Mouse (Mus musculus) intestine, embryonic 14.5 days (tissue): ENCODE measurements around the gene Ggcx. TPM values are rescaled to one million over a fixed set of nuclear protein-coding genes. Genes with fewer than 3 reads are reported as not detected.
A peak's percentile ranks its signal among the peaks of the same experiment; 100 is the strongest.

Source experiments
- ATAC-seq: fragments of 200-750 bp; cut with Nextera tagmentation; replicated peaks from 2 replicates; pipeline ENCODE4 v1.8.0; 2017; ENCODE audit warnings: low read depth, moderate number of reproducible peaks, moderate TSS enrichment, moderate library complexity; ENCODE audit not compliant: low FRiP score, low TSS enrichment
- DNase-seq: peaks from one replicate; pipeline ENCODE4 v3.0.0-alpha.2; 2018; ENCODE audit warnings: low spot score
- H3K27ac ChIP-seq: fragments of 300-500 bp; sonication (generic); 2 replicates; pipeline ENCODE4 v1.5.1; 2014; ENCODE audit warnings: low read depth, mild to moderate bottlenecking, control low read depth
- H3K27me3 ChIP-seq: fragments of 300-500 bp; sonication (generic); replicated peaks from 2 replicates; pipeline ENCODE4 v1.6.1; 2014; ENCODE audit warnings: low read length, control low read depth; ENCODE audit not compliant: control insufficient read depth, insufficient read depth
- H3K36me3 ChIP-seq: fragments of 300-500 bp; sonication (generic); 2 replicates; pipeline ENCODE4 v1.6.1; 2014; ENCODE audit warnings: low read length, control low read depth; ENCODE audit not compliant: control insufficient read depth, insufficient read depth
- H3K4me1 ChIP-seq: fragments of 300-500 bp; sonication (generic); replicated peaks from 2 replicates; pipeline ENCODE4 v1.6.1; 2014; ENCODE audit warnings: low read length, control low read depth, mixed read lengths; ENCODE audit not compliant: control insufficient read depth, insufficient read depth
- H3K4me2 ChIP-seq: fragments of 300-500 bp; sonication (generic); 2 replicates; pipeline ENCODE4 v1.6.1; 2014; ENCODE audit warnings: low read length
- H3K4me3 ChIP-seq: fragments of 300-500 bp; sonication (generic); 2 replicates; pipeline ENCODE4 v1.5.1; 2014; ENCODE audit warnings: low read depth, low read length, control low read depth, mixed read lengths
- H3K9ac ChIP-seq: fragments of 300-500 bp; sonication (generic); 2 replicates; pipeline ENCODE4 v1.6.1; 2014; ENCODE audit warnings: mild to moderate bottlenecking, low read length
- H3K9me3 ChIP-seq: fragments of 300-500 bp; sonication (generic); 2 replicates; pipeline ENCODE4 v1.6.1; 2016; ENCODE audit warnings: low read length, control low read depth; ENCODE audit not compliant: control insufficient read depth
- WGBS: fragments of 180-500 bp; shearing (Covaris S2); extraction: QIAGEN DNeasy Blood & Tissue Kit; methylation state at CpG from one replicate; pipeline ENCODE4 v1.1.7; 2014; 5-methylcytosine and 5-hydroxymethylcytosine counted together
- polyA plus RNA-seq: library from polyadenylated mRNA; unstranded; fragments of >200 nt; fragmentation: Nextera tagmentation; extraction: Ambion mirVana; gene quantifications from 2 replicates; pipeline ENCODE4 v1.2.1, GENCODE M21; 2014

The Ggcx gene
- polyA plus RNA-seq, 1 experiment from 2014 or later = 12.8 TPM

DNA sequence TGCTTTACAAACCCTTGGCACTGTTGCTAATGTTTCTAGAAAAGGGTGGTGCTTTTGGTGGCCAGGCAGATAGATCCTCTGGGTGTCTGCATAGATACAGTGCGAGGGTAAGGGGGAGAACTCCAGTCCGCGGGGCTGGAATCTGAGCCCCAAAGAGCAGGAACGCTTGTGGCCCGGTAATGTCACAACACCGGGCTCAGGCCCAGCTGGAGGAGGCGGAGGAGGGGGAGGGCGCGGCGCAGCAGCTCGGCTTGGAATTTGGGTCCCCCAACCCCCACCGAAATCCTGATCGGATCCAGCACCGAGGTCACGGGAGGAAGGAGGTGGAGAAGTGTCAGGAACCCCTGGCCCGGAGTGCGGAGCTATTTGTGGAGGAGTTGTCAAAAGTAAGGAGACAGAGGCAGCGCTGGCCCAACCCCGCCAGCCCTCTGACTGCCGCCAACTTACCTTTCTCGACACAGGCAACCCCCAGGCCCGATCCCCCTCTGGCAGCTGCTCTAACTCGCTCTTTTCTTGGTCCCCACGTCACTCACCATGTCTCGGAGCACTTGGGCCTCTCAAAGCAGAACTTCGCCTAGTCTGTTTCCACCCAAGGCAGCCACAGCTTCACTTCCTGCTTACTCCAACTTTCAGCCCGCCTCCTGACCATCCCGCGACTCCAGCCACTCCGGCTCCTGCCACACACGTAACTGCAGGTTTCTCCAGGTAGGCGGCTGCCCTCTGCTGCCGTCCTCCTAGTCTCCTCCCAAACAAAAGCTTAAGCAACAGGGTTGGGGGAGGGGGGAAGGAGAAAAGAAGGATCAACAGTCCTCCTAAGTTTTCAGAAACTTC, 24.0 kb upstream of the Ggcx start, which contains the start of gene Vamp8:
Gene Vamp8 (minus strand): TSS at position 763 of the 831 bp plus-strand sequence.
- H3K9ac ChIP-seq = peak within 1 kb of the TSS; percentile 64
- DNase-seq (peak; percentile 88), ATAC-seq (peak; percentile 87)
- H3K36me3 ChIP-seq = peaks cover 16% of the 10 kb centered on the region
- H3K27me3 ChIP-seq = no peaks in the 10 kb centered on the region
- peak within 1 kb of the TSS; percentile 52 for H3K4me3 ChIP-seq
- WGBS = under 1% methylated on average over 31 of the region's 33 CpGs
- H3K4me1 ChIP-seq = peaks cover 14% of the 10 kb centered on the region
- H3K4me2 ChIP-seq = peak within 1 kb of the TSS; percentile 63
- H3K27ac ChIP-seq = peak within 1 kb of the TSS; percentile 90
- H3K9me3 ChIP-seq = no peaks in the 10 kb centered on the region

DNA sequence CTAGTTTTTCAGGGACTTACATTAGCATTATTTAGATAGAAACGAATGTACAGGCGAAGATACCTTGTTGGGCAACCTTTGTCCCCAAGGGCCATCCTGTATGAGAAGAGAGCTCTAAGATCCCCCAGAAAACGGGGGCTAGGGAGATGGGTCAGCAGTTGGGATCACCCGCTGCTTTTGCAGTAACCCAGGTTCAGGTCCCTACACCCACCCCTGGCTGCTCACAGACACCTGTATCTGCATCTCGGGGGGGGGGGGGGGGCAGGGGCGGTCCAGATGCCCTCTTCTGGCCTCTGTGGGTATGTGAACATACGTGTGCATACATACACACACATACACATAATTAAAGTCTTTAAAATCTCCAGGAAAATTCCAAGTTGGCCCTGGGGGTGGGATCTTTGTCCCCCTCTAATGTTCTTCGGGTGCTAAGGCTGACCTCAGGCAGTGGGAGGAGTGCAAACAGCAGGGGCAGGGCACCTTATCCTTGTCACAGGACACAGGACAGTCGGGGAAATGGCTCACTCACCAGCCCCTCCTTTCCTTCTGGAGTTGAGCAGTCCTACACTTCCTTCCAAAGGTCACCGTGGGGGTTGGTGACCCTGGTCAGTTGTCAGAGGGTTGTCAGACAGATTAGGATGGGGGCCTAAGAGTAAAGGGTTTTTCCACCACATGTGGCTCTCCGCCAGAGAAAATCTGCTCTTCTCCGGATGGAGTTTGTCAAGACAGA, 23.1 kb upstream of the Ggcx start:
- peaks cover 8% of the 10 kb centered on the region for H3K36me3 ChIP-seq
- H3K27ac ChIP-seq = peak overlapping the region; percentile 90
- H3K9ac ChIP-seq = peak overlapping the region; percentile 64
- H3K4me2 ChIP-seq = peak overlapping the region; percentile 63
- no peaks in the 10 kb centered on the region for H3K9me3 ChIP-seq
- H3K4me3 ChIP-seq = peak overlapping the region; percentile 52
- peak; percentile 48 for ATAC-seq
- 8% methylated on average over 11 of the region's 12 CpGs for WGBS
- H3K27me3 ChIP-seq = no peaks in the 10 kb centered on the region
- H3K4me1 ChIP-seq = peaks cover 14% of the 10 kb centered on the region
- DNase-seq = peak; percentile 63

DNA sequence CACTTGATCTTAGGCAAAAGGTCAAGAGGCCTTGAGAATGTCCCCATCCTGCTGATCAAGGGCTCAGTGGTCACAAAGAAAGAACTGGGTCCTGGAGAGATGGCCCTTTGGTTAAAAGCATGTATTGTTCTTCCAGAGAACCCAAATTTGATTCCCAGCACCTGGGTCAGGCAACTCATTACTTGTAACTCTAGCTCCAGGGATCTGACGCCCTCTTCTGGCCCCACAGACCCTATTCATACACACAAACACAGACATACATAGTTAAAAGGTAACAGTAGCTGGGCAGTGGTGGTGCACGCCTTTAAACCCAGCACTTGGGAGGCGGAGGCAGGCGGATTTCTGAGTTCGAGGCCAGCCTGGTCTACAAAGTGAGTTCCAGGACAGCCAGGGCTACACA, 21.8 kb upstream of the Ggcx start:
- Histone ChIP-seq H3K27me3 (no peaks in the 10 kb centered on the region), H3K4me1 (peaks cover 14% of the 10 kb centered on the region), H3K36me3 (no peaks in the 10 kb centered on the region), H3K27ac (no peak overlapping the region), H3K4me3 (no peak overlapping the region), H3K9me3 (no peaks in the 10 kb centered on the region), H3K4me2 (no peak overlapping the region), H3K9ac (no peak overlapping the region)
- no peak for ATAC-seq
- WGBS = 92% methylated on average over 5 of the region's 5 CpGs
- no peak for DNase-seq

DNA sequence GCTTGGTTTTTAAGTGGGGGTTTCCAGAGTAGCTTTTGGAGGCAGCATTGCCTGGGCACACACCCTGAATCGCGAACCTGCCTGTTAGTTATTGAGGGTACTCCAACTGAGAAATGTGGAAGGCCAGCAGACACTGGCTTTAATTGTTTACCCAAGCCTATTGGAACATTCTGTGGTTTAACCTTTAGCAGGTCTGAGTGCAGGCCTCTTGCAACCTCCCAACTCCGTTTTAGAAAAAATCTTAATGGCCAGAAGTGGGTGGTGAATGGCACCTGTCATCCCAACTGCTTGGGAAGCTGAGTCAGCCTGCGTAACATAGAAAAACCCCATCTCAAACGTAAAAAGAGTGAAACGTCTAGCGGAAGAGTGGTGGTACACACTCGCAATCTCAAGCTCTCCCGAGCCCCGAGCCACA, 17.3 kb upstream of the Ggcx start:
- no peak overlapping the region for H3K4me2 ChIP-seq
- 69% methylated on average over 10 of the region's 10 CpGs for WGBS
- H3K4me3 ChIP-seq = no peak overlapping the region
- H3K27me3 ChIP-seq = no peaks in the 10 kb centered on the region
- no peaks in the 10 kb centered on the region for H3K9me3 ChIP-seq
- DNase-seq (no peak), ATAC-seq (no peak)
- no peaks in the 10 kb centered on the region; the same call in 1 of the 2 replicates for H3K4me1 ChIP-seq
- H3K27ac ChIP-seq = no peak overlapping the region
- H3K9ac ChIP-seq = no peak overlapping the region
- no peaks in the 10 kb centered on the region for H3K36me3 ChIP-seq

DNA sequence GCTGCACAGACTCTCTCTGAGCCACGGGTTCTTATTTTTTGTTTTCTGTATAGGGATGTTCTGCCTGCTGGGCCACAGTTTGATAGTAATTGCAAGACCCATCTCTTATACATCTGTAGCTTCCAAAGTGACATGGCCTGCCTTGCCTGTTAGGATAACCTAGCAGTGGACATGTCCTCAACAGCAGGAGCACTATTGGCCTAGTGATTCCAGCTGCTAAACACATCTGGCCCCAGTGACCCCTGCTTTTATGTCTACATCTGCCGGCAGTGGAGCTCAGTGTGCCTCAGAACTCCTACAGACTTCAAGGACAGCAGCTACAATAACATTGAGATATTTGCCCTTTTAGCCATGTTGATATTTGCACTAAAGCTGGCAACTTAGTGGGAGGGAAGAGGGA, 14.1 kb upstream of the Ggcx start:
- 54% methylated on average over 2 of the region's 2 CpGs for WGBS
- H3K4me2 ChIP-seq = no peak overlapping the region
- no peak overlapping the region for H3K9ac ChIP-seq
- no peak overlapping the region for H3K4me3 ChIP-seq
- H3K27ac ChIP-seq = no peak overlapping the region
- ATAC-seq (no peak), DNase-seq (no peak)
- H3K4me1 ChIP-seq = no peaks in the 10 kb centered on the region
- H3K27me3 ChIP-seq = no peaks in the 10 kb centered on the region
- no peaks in the 10 kb centered on the region for H3K9me3 ChIP-seq
- H3K36me3 ChIP-seq = no peaks in the 10 kb centered on the region

DNA sequence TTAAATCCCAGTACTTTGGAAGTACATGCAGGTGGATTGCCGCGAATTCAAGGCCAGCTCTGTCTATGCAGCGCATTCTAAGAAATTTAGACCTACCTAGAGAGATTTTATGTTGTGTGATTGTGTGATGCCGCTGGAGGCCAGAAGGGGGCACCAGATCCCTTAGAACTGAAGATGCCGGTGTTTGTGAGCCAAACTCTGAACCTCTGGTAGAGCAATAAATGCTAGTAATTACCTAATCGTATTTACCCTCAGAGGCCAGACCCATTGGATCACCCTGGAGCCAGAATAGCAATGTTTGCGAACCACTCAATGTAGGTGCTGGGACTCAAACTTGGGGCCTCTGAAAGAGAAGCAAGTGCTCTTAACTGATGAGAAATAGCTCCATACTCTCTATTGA, 12.2 kb upstream of the Ggcx start:
- Histone ChIP-seq H3K4me1 (no peaks in the 10 kb centered on the region), H3K36me3 (no peaks in the 10 kb centered on the region), H3K4me2 (no peak overlapping the region), H3K9me3 (no peaks in the 10 kb centered on the region), H3K4me3 (no peak overlapping the region), H3K9ac (no peak overlapping the region), H3K27me3 (no peaks in the 10 kb centered on the region), H3K27ac (no peak overlapping the region)
- no peak for ATAC-seq
- peak; percentile 79 for DNase-seq
- 17% methylated on average over 7 of the region's 7 CpGs for WGBS

DNA sequence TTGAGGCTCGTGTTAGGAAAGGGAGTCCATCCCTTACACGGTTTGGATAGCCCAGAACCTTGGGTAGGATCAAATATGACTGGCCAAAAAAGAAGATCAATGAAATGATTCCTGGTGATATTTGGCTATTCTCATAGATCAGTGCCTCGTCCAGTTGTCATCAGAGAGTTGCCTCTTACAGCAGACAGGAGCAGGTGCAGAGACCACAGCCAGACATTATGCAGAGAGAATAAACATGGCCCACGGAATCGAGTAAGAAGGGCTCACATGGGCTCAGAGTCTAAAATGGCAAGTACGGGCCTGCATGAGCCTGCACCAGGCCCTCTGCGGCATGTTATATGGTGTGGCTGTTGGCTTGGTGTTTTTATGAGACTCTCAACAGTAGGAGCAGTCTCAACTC, 8.8 kb upstream of the Ggcx start:
- Histone ChIP-seq H3K4me3 (no peak overlapping the region), H3K4me2 (no peak overlapping the region), H3K27ac (no peak overlapping the region), H3K9me3 (no peaks in the 10 kb centered on the region), H3K36me3 (no peaks in the 10 kb centered on the region), H3K9ac (no peak overlapping the region), H3K4me1 (no peaks in the 10 kb centered on the region), H3K27me3 (no peaks in the 10 kb centered on the region)
- WGBS = 85% methylated on average over 7 of the region's 7 CpGs
- no peak for ATAC-seq
- no peak for DNase-seq

DNA sequence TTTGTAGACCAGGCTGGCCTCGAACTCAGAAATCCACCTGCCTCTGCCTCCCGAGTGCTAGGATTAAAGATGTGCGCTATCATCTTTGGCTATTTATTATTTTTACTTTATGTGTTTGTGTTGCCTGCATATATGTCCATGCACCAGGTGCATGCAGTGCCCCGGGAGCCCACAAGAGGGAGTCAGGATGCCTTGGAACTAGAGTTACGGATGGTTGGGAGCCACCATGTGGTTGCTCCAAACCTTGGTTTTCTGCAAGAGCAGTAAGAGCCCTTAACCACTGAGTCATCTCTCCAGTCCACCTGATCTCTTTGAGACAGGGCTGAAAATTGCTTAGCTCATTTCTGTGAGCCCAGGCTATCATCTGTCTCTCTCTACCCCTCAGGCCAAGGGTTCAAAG, 7.0 kb upstream of the Ggcx start:
- Histone ChIP-seq H3K4me2 (no peak overlapping the region), H3K4me3 (no peak overlapping the region), H3K27me3 (no peaks in the 10 kb centered on the region), H3K36me3 (no peaks in the 10 kb centered on the region), H3K27ac (no peak overlapping the region), H3K4me1 (no peaks in the 10 kb centered on the region), H3K9ac (no peak overlapping the region), H3K9me3 (no peaks in the 10 kb centered on the region)
- WGBS = 8% methylated on average over 5 of the region's 5 CpGs
- DNase-seq (peak; percentile 99), ATAC-seq (peak; percentile 56)
